Mouse (Mus musculus) hindbrain, embryonic 16.5 days (tissue): Measurements from ENCODE around the gene App. TPM values are rescaled to one million over a fixed set of nuclear protein-coding genes. Genes with fewer than 3 reads are reported as not detected.
A peak's percentile ranks its signal among the peaks of the same experiment; 100 is the strongest.

Experiments
- ATAC-seq: fragments of 200-750 bp; cut with Nextera tagmentation; 2 replicates; pipeline ENCODE4 v1.8.0; 2017; ENCODE audit warnings: moderate TSS enrichment, moderate library complexity
- H3K27ac ChIP-seq: fragments of 300-500 bp; sonication (generic); 2 replicates; pipeline ENCODE4 v1.5.1; 2014; ENCODE audit warnings: low read depth, mild to moderate bottlenecking, control low read depth, low read length, moderate library complexity
- H3K27me3 ChIP-seq: fragments of 300-500 bp; sonication (generic); replicated peaks from 2 replicates; pipeline ENCODE4 v1.6.1; 2014; ENCODE audit warnings: low read length; ENCODE audit not compliant: control insufficient read depth, insufficient read depth
- H3K36me3 ChIP-seq: fragments of 300-500 bp; sonication (generic); 2 replicates; pipeline ENCODE4 v1.6.1; 2014; ENCODE audit warnings: mild to moderate bottlenecking, low read length, moderate library complexity, mixed read lengths; ENCODE audit not compliant: control insufficient read depth, insufficient read depth
- H3K4me1 ChIP-seq: fragments of 300-500 bp; sonication (generic); 2 replicates; pipeline ENCODE4 v1.6.1; 2014; ENCODE audit warnings: low read depth, low read length; ENCODE audit not compliant: control insufficient read depth, insufficient read depth
- H3K4me2 ChIP-seq: fragments of 300-500 bp; sonication (generic); 2 replicates; pipeline ENCODE4 v1.6.1; 2014; ENCODE audit warnings: mild to moderate bottlenecking, low read length, control low read depth, moderate library complexity
- H3K4me3 ChIP-seq: fragments of 300-500 bp; sonication (generic); 2 replicates; pipeline ENCODE4 v1.5.1; 2014; ENCODE audit warnings: mild to moderate bottlenecking, low read length, control low read depth, moderate library complexity
- H3K9ac ChIP-seq: fragments of 300-500 bp; sonication (generic); 2 replicates; pipeline ENCODE4 v1.6.1; 2014; ENCODE audit warnings: low read depth, mild to moderate bottlenecking, control low read depth, low read length, moderate library complexity
- H3K9me3 ChIP-seq: fragments of 300-500 bp; sonication (generic); 2 replicates; pipeline ENCODE4 v1.6.1; 2014; ENCODE audit warnings: mild to moderate bottlenecking, low read length, moderate library complexity; ENCODE audit not compliant: control insufficient read depth
- WGBS: fragments of 180-500 bp; shearing (Covaris S2); extraction: QIAGEN DNeasy Blood & Tissue Kit; methylation state at CpG from one replicate; pipeline ENCODE4 v1.1.7; 2014; 5-methylcytosine and 5-hydroxymethylcytosine counted together
- polyA plus RNA-seq: library from polyadenylated mRNA; unstranded; fragments of >200 nt; fragmentation: Nextera tagmentation; extraction: Ambion mirVana; gene quantifications from 2 replicates; pipeline ENCODE4 v1.2.1, GENCODE M21; 2015

App gene
- polyA plus RNA-seq, 1 experiment from 2014 or later: 521 TPM

- no peak overlapping the region for H3K4me2 ChIP-seq
- no peaks in the 10 kb centered on the region for H3K9me3 ChIP-seq
- H3K27me3 ChIP-seq: no peaks in the 10 kb centered on the region
- H3K4me1 ChIP-seq: no peaks in the 10 kb centered on the region
- 0 out of 2 replicates have a peak overlapping the region, but pooled peaks have one; percentile 2 for H3K27ac ChIP-seq
- H3K4me3 ChIP-seq: no peak overlapping the region
- ATAC-seq: no peak
- no peak overlapping the region for H3K9ac ChIP-seq
- 83% methylated on average over 8 of the region's 8 CpGs for WGBS
- H3K36me3 ChIP-seq: peaks cover 14% of the 10 kb centered on the region; the same call in 1 of the 2 replicates
These were observed 134.8 kb downstream of the App start for GRCm38 (mm10) chr16:85038731-85039130.

- H3K36me3 ChIP-seq: peaks cover 9% of the 10 kb centered on the region; the same call in 1 of the 2 replicates
- H3K9ac ChIP-seq: no peak overlapping the region
- ATAC-seq: peak; percentile 63
- H3K27ac ChIP-seq: peak overlapping the region; percentile 55; the same call in 1 of the 2 replicates
- 54% methylated on average over 10 of the region's 10 CpGs for WGBS
- H3K4me1 ChIP-seq: no peaks in the 10 kb centered on the region
- no peaks in the 10 kb centered on the region for H3K27me3 ChIP-seq
- H3K4me2 ChIP-seq: no peak overlapping the region
- H3K4me3 ChIP-seq: no peak overlapping the region
- H3K9me3 ChIP-seq: no peaks in the 10 kb centered on the region
These were observed 135.5 kb downstream of the App start for GRCm38 (mm10) chr16:85037969-85038644.

GRCm38 (mm10) chr16:85035815-85036214, 137.8 kb downstream of the App start:
- H3K4me1 ChIP-seq: no peaks in the 10 kb centered on the region
- peaks cover 10% of the 10 kb centered on the region for H3K36me3 ChIP-seq
- 79% methylated on average over 5 of the region's 5 CpGs for WGBS
- no peaks in the 10 kb centered on the region for H3K9me3 ChIP-seq
- H3K4me2 ChIP-seq: no peak overlapping the region
- no peak overlapping the region for H3K27ac ChIP-seq
- no peaks in the 10 kb centered on the region for H3K27me3 ChIP-seq
- H3K4me3 ChIP-seq: no peak overlapping the region
- no peak overlapping the region for H3K9ac ChIP-seq
- ATAC-seq: peak; percentile 37; the same call in 1 of the 2 replicates

GRCm38 (mm10) chr16:85033747-85034146, 139.8 kb downstream of the App start:
- ATAC-seq: no peak
- no peaks in the 10 kb centered on the region for H3K27me3 ChIP-seq
- WGBS: 83% methylated on average over 5 of the region's 5 CpGs

GRCm38 (mm10) chr16:85030810-85031209, 142.8 kb downstream of the App start:
- no peak for ATAC-seq
- Histone ChIP-seq H3K27ac (no peak overlapping the region), H3K36me3 (peaks cover 13% of the 10 kb centered on the region), H3K9me3 (no peaks in the 10 kb centered on the region), H3K4me2 (no peak overlapping the region), H3K27me3 (no peaks in the 10 kb centered on the region), H3K4me1 (no peaks in the 10 kb centered on the region), H3K4me3 (no peak overlapping the region), H3K9ac (no peak overlapping the region)
- 78% methylated on average over 12 of the region's 12 CpGs for WGBS

More at GRCm38 (mm10) chr16:85033747-85034146, 139.8 kb downstream of the App start:
- Histone ChIP-seq H3K36me3 (peaks cover 12% of the 10 kb centered on the region), H3K4me2 (no peak overlapping the region), H3K4me3 (no peak overlapping the region), H3K9ac (no peak overlapping the region), H3K4me1 (no peaks in the 10 kb centered on the region), H3K27ac (no peak overlapping the region), H3K9me3 (no peaks in the 10 kb centered on the region)

GRCm38 (mm10) chr16:85028396-85028795, 145.2 kb downstream of the App start:
- H3K36me3 ChIP-seq: peaks cover 24% of the 10 kb centered on the region
- no peak overlapping the region for H3K4me3 ChIP-seq
- H3K4me2 ChIP-seq: no peak overlapping the region
- no peaks in the 10 kb centered on the region for H3K4me1 ChIP-seq
- H3K9ac ChIP-seq: no peak overlapping the region
- peaks cover 3% of the 10 kb centered on the region; the same call in 1 of the 2 replicates for H3K9me3 ChIP-seq
- H3K27ac ChIP-seq: no peak overlapping the region
- 91% methylated on average over 4 of the region's 4 CpGs for WGBS
- ATAC-seq: no peak
- H3K27me3 ChIP-seq: no peaks in the 10 kb centered on the region

- no peak for ATAC-seq
- 95% methylated on average over 8 of the region's 8 CpGs for WGBS
These were observed 148.9 kb downstream of the App start for GRCm38 (mm10) chr16:85024706-85025105.

GRCm38 (mm10) chr16:85023106-85023505, 150.5 kb downstream of the App start:
- 83% methylated on average over 3 of the region's 3 CpGs for WGBS

More at GRCm38 (mm10) chr16:85024706-85025105, 148.9 kb downstream of the App start:
- H3K27ac ChIP-seq: no peak overlapping the region
- H3K27me3 ChIP-seq: no peaks in the 10 kb centered on the region
- peaks cover 3% of the 10 kb centered on the region; the same call in 1 of the 2 replicates for H3K9me3 ChIP-seq
- peaks cover 17% of the 10 kb centered on the region for H3K36me3 ChIP-seq
- H3K4me2 ChIP-seq: no peak overlapping the region
- H3K4me1 ChIP-seq: no peaks in the 10 kb centered on the region
- no peak overlapping the region for H3K9ac ChIP-seq
- no peak overlapping the region for H3K4me3 ChIP-seq

GRCm38 (mm10) chr16:85020696-85021323, 152.8 kb downstream of the App start:
- Histone ChIP-seq H3K9ac (no peak overlapping the region), H3K27ac (no peak overlapping the region), H3K27me3 (no peaks in the 10 kb centered on the region), H3K4me3 (no peak overlapping the region), H3K9me3 (peaks cover 3% of the 10 kb centered on the region; the same call in 1 of the 2 replicates), H3K36me3 (peaks cover 14% of the 10 kb centered on the region), H3K4me1 (no peaks in the 10 kb centered on the region), H3K4me2 (no peak overlapping the region)
- no peak for ATAC-seq
- 88% methylated on average over 9 of the region's 9 CpGs for WGBS

More at GRCm38 (mm10) chr16:85023106-85023505, 150.5 kb downstream of the App start:
- Histone ChIP-seq H3K9me3 (peaks cover 3% of the 10 kb centered on the region; the same call in 1 of the 2 replicates), H3K4me3 (no peak overlapping the region), H3K9ac (no peak overlapping the region), H3K27me3 (no peaks in the 10 kb centered on the region), H3K4me2 (no peak overlapping the region), H3K36me3 (peaks cover 17% of the 10 kb centered on the region), H3K4me1 (no peaks in the 10 kb centered on the region), H3K27ac (no peak overlapping the region)
- ATAC-seq: no peak
